9 mouse cellular contexts compared by ENCODE assay signal in genomic region chr1:158960984-158961383, GRCm38 (mm10). TPM values are rescaled to one million over a fixed set of nuclear protein-coding genes. Genes with fewer than 3 reads are reported as not detected.
A peak's percentile ranks its signal among the peaks of the same experiment; 100 is the strongest.
DNase-seq lines count a peak whose midpoint lies in the region; ATAC-seq and TF ChIP-seq lines count a peak whose summit lies in the region.
"Had no signal": no experiment of that assay in that cellular context is flagged by ENCODE, and none has a peak within 500 bp of the region (broad histone marks: within the 10 kb centered on the region; RNA-seq: fewer than 3 reads in every experiment).

No protein-coding gene starts in this region.

- no peak for TF ChIP-seq CTCF in lung, embryonic 14.5 days (IDR thresholded peaks at IDR 0.05; ENCODE audit: low read depth)

- no peaks in the 10 kb centered on the region for H3K9me3 ChIP-seq in lung, embryonic 14.5 days (ENCODE audit: low read depth, low read length)
- H3K9me3 ChIP-seq in forebrain, embryonic 11.5 days (ENCODE audit: control insufficient read depth, low read length) = no peaks in the 10 kb centered on the region
- no peaks in the 10 kb centered on the region for H3K9me3 ChIP-seq in hindbrain, embryonic 16.5 days (ENCODE audit: control insufficient read depth, low read length)
- H3K9me3 ChIP-seq in neural tube, embryonic 15.5 days (replicated peaks) = no peaks in the 10 kb centered on the region
- H3K9me3 ChIP-seq: liver, embryonic 12.5 days had no signal

- peak overlapping the region; percentile 44 for H3K4me2 ChIP-seq in lung, embryonic 14.5 days
- peak overlapping the region; percentile 6; the same call in 1 of the 2 replicates for H3K4me2 ChIP-seq in forebrain, embryonic 11.5 days (ENCODE audit: low read depth, low read length, severe bottlenecking)
- H3K4me2 ChIP-seq in hindbrain, embryonic 16.5 days (ENCODE audit: low read length) = peak overlapping the region; percentile 49
- H3K4me2 ChIP-seq in neural tube, embryonic 15.5 days = peak overlapping the region; percentile 45
- H3K4me2 ChIP-seq: liver, embryonic 12.5 days had no signal

- no peak for ATAC-seq in lung, embryonic 14.5 days (ENCODE audit: insufficient read depth)
- ATAC-seq in forebrain, embryonic 11.5 days (replicated peaks; ENCODE audit: low FRiP score) = 0 out of 2 replicates have a peak, but pooled peaks have one; percentile 2
- ATAC-seq in hindbrain, embryonic 16.5 days = peak; percentile 44
- no peak for ATAC-seq in neural tube, embryonic 15.5 days (ENCODE audit: low FRiP score)
- ATAC-seq: liver, embryonic 12.5 days had no signal

- H3K36me3 ChIP-seq in lung, embryonic 14.5 days (ENCODE audit: insufficient read depth) = no peaks in the 10 kb centered on the region
- H3K36me3 ChIP-seq in forebrain, embryonic 11.5 days (ENCODE audit: control insufficient read depth, insufficient read depth, low read length) = no peaks in the 10 kb centered on the region
- H3K36me3 ChIP-seq in hindbrain, embryonic 16.5 days (ENCODE audit: control insufficient read depth, insufficient read depth, low read length) = no peaks in the 10 kb centered on the region
- H3K36me3 ChIP-seq in neural tube, embryonic 15.5 days = no peaks in the 10 kb centered on the region
- H3K36me3 ChIP-seq: liver, embryonic 12.5 days had no signal

- H3K9ac ChIP-seq in lung, embryonic 14.5 days = no peak overlapping the region
- H3K9ac ChIP-seq in forebrain, embryonic 11.5 days (ENCODE audit: low read length) = no peak overlapping the region
- H3K9ac ChIP-seq in hindbrain, embryonic 16.5 days (ENCODE audit: low read depth, low read length) = no peak overlapping the region
- H3K9ac ChIP-seq in neural tube, embryonic 15.5 days (replicated peaks) = no peak overlapping the region
- H3K9ac ChIP-seq: liver, embryonic 12.5 days had no signal

- H3K4me1 ChIP-seq in lung, embryonic 14.5 days (ENCODE audit: insufficient read depth) = no peaks in the 10 kb centered on the region
- H3K4me1 ChIP-seq in forebrain, embryonic 11.5 days (replicated peaks; ENCODE audit: control insufficient read depth, insufficient read depth, low read length) = peaks cover 3% of the 10 kb centered on the region; the same call in 1 of the 2 replicates
- H3K4me1 ChIP-seq in hindbrain, embryonic 16.5 days (ENCODE audit: control insufficient read depth, insufficient read depth, low read depth, low read length) = no peaks in the 10 kb centered on the region
- peaks cover 8% of the 10 kb centered on the region; the same call in 1 of the 2 replicates for H3K4me1 ChIP-seq in neural tube, embryonic 15.5 days
- H3K4me1 ChIP-seq: liver, embryonic 12.5 days had no signal

- DNase-seq in lung, embryonic 14.5 days = peak; percentile 51
- no peak for DNase-seq in lung, postnatal 4 days
- DNase-seq in forebrain, embryonic 11.5 days (ENCODE audit: low spot score) = no peak
- DNase-seq in right cerebral cortex, postnatal 25 days = no peak
- no peak for DNase-seq in adrenal gland, adult 2 months

- no peak overlapping the region for H3K4me3 ChIP-seq in lung, embryonic 14.5 days (ENCODE audit: low read depth, low read length)
- H3K4me3 ChIP-seq in forebrain, embryonic 11.5 days (ENCODE audit: low read depth, low read length) = no peak overlapping the region
- H3K4me3 ChIP-seq in hindbrain, embryonic 16.5 days (ENCODE audit: low read length) = peak overlapping the region; percentile 18; the same call in 1 of the 2 replicates
- no peak overlapping the region for H3K4me3 ChIP-seq in neural tube, embryonic 15.5 days (replicated peaks)
- H3K4me3 ChIP-seq: liver, embryonic 12.5 days had no signal

- no peak overlapping the region for H3K27ac ChIP-seq in lung, embryonic 14.5 days (ENCODE audit: low read depth)
- H3K27ac ChIP-seq in forebrain, embryonic 11.5 days (ENCODE audit: low read depth, low read length) = no peak overlapping the region
- H3K27ac ChIP-seq in hindbrain, embryonic 16.5 days (ENCODE audit: low read depth, low read length) = no peak overlapping the region
- H3K27ac ChIP-seq in neural tube, embryonic 15.5 days (replicated peaks) = no peak overlapping the region
- H3K27ac ChIP-seq: liver, embryonic 12.5 days had no signal

- H3K27me3 ChIP-seq in lung, embryonic 14.5 days (ENCODE audit: insufficient read depth, low read length) = no peaks in the 10 kb centered on the region
- H3K27me3 ChIP-seq in forebrain, embryonic 11.5 days (ENCODE audit: control insufficient read depth, insufficient read depth, low read length) = no peaks in the 10 kb centered on the region
- H3K27me3 ChIP-seq in hindbrain, embryonic 16.5 days (replicated peaks; ENCODE audit: control insufficient read depth, insufficient read depth, low read length) = no peaks in the 10 kb centered on the region
- no peaks in the 10 kb centered on the region for H3K27me3 ChIP-seq in neural tube, embryonic 15.5 days (replicated peaks)

- 28% methylated on average over 4 of the region's 4 CpGs for WGBS in lung, embryonic 14.5 days
- 31% methylated on average over 4 of the region's 4 CpGs for WGBS in forebrain, embryonic 11.5 days
- 27% methylated on average over 4 of the region's 4 CpGs for WGBS in hindbrain, embryonic 16.5 days
- 45% methylated on average over 4 of the region's 4 CpGs for WGBS in neural tube, embryonic 15.5 days

RNA-seq across cellular contexts. Expression of gene Pappa2, which starts 19.3 kb away (rescaled TPM):
- 2.1 and 2.7 TPM in 2 replicates for polyA plus RNA-seq in lung, embryonic 14.5 days (2014; fragmentation: Nextera tagmentation; extraction: Ambion mirVana)
- polyA plus RNA-seq in forebrain, embryonic 11.5 days (2014; fragmentation: Nextera tagmentation; extraction: Ambion mirVana) = 1.1 and 1.5 TPM in 2 replicates
- polyA plus RNA-seq in hindbrain, embryonic 16.5 days (2015; fragmentation: Nextera tagmentation; extraction: Ambion mirVana) = 0.71 and 0.79 TPM in 2 replicates
- polyA plus RNA-seq in neural tube, embryonic 15.5 days (2015; fragmentation: Nextera tagmentation; extraction: Ambion mirVana) = 0.49 and 0.55 TPM in 2 replicates
- under 1 TPM; 0.35 to 0.66 TPM for total RNA-seq in adrenal gland, adult 2 months (2021)
- polyA plus RNA-seq in adrenal gland, adult 2 months (2012; rRNA removed) = 0.04 and 0.16 TPM in 2 replicates
- total RNA-seq: hematopoietic stem cell, adult 5-6 weeks had no signal

Comparison
In these comparisons a context has a peak if more than half of its experiments do, and no peak if none do; other contexts are left out.
1. ATAC-seq: peak in forebrain, embryonic 11.5 days (single experiment) and hindbrain, embryonic 16.5 days (single experiment); none in lung, embryonic 14.5 days (single experiment) and neural tube, embryonic 15.5 days (single experiment).
2. Peak in every context shown above with its lines, with median percentiles within 50 percentile points of each other: H3K4me2 ChIP-seq.